Mouse (Mus musculus) hindbrain, embryonic 14.5 days (tissue): ENCODE measurements around the gene Smim14. TPM values are rescaled to one million over a fixed set of nuclear protein-coding genes. Genes with fewer than 3 reads are reported as not detected.
A peak's percentile ranks its signal among the peaks of the same experiment; 100 is the strongest.

Experiments used
- ATAC-seq: fragments of 200-750 bp; cut with Nextera tagmentation; 2 replicates; pipeline ENCODE4 v1.8.0; 2017; ENCODE audit warnings: moderate number of reproducible peaks, mild to moderate bottlenecking, moderate TSS enrichment, moderate library complexity; ENCODE audit not compliant: low FRiP score
- DNase-seq: peaks from one replicate; pipeline ENCODE4 v3.0.0-alpha.2; 2015; ENCODE audit warnings: low spot score
- H3K27ac ChIP-seq: fragments of 300-500 bp; sonication (generic); 2 replicates; pipeline ENCODE4 v1.5.1; 2014; ENCODE audit warnings: mild to moderate bottlenecking, moderate library complexity
- H3K27me3 ChIP-seq: fragments of 300-500 bp; sonication (generic); 2 replicates; pipeline ENCODE4 v1.6.1; 2014; ENCODE audit warnings: mild to moderate bottlenecking, low read length, mixed read lengths; ENCODE audit not compliant: control insufficient read depth, insufficient read depth
- H3K36me3 ChIP-seq: fragments of 300-500 bp; sonication (generic); replicated peaks from 2 replicates; pipeline ENCODE4 v1.6.1; 2014; ENCODE audit not compliant: control insufficient read depth, insufficient read depth
- H3K4me1 ChIP-seq: fragments of 300-500 bp; sonication (generic); replicated peaks from 2 replicates; pipeline ENCODE4 v1.6.1; 2014; ENCODE audit warnings: antibody characterized with exemption, low read length, mixed read lengths; ENCODE audit not compliant: control insufficient read depth, insufficient read depth
- H3K4me2 ChIP-seq: fragments of 300-500 bp; sonication (generic); replicated peaks from 2 replicates; pipeline ENCODE4 v1.6.1; 2014; ENCODE audit warnings: mild to moderate bottlenecking, moderate library complexity
- H3K4me3 ChIP-seq: fragments of 300-500 bp; sonication (generic); replicated peaks from 2 replicates; pipeline ENCODE4 v1.5.1; 2014; ENCODE audit warnings: mild to moderate bottlenecking, low read length
- H3K9ac ChIP-seq: fragments of 300-500 bp; sonication (generic); 2 replicates; pipeline ENCODE4 v1.6.1; 2014
- H3K9me3 ChIP-seq: fragments of 300-500 bp; sonication (generic); 2 replicates; pipeline ENCODE4 v1.6.1; 2016; ENCODE audit warnings: low read length; ENCODE audit not compliant: control insufficient read depth
- WGBS: fragments of 180-500 bp; shearing (Covaris S2); extraction: QIAGEN DNeasy Blood & Tissue Kit; methylation state at CpG from one replicate; pipeline ENCODE4 v1.1.7; 2014; 5-methylcytosine and 5-hydroxymethylcytosine counted together
- polyA plus RNA-seq: library from polyadenylated mRNA; unstranded; fragments of >200 nt; fragmentation: Nextera tagmentation; extraction: Ambion mirVana; gene quantifications from 2 replicates; pipeline ENCODE4 v1.2.1, GENCODE M21; 2014

Gene Smim14
- polyA plus RNA-seq, 1 experiment from 2014 or later, result 237 TPM

DNA sequence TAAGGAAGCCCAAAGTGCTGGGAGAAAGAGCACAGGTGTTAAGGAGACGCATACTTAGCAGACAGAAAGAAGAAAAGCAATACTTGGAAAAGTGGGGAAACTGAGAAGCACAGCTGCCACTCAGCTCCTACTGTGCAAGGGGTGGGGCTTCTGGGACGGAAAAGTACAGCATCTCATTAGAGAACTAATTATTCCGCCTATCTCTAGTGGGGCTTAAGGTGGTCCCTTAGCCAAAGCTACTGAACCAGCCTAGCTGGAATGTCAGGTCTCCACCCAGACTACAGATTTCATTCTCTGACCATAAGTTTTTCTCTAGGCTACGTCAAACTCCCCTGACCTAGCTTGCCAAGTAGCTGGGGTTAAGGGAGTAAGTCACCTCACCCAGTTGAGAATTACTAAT lies 2.5 kb downstream of the Smim14 start:
- no peak for DNase-seq
- no peak for ATAC-seq
- H3K27ac ChIP-seq, result no peak overlapping the region
- H3K27me3 ChIP-seq, result no peaks in the 10 kb centered on the region
- no peaks in the 10 kb centered on the region for H3K9me3 ChIP-seq
- H3K4me1 ChIP-seq, result peaks cover 14% of the 10 kb centered on the region
- 65% methylated on average over 4 of the region's 4 CpGs for WGBS
- H3K9ac ChIP-seq, result no peak overlapping the region
- H3K36me3 ChIP-seq, result no peaks in the 10 kb centered on the region
- H3K4me3 ChIP-seq, result no peak overlapping the region
- no peak overlapping the region for H3K4me2 ChIP-seq

DNA sequence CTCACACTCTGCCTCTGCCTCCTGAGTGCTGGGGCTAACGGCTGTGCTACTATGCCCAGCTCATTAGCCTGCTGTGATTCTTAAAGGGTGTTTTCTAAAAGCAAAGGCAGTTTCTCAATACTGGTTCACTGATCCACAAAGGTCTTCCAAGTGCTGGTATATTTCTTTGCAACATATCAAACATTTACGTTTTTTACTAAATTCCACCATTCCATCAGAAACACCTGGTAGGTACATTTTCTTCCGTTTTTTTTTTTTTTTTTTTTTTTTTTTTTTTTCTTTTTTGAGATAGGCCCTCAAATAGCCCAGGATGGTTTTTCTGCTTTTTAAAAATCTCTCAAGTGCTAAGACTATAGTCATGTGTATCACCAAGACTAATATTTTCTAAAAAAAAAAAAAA lies 5.7 kb downstream of the Smim14 start:
- no peak overlapping the region for H3K9ac ChIP-seq
- 60% methylated on average over 3 of the region's 3 CpGs for WGBS
- H3K4me3 ChIP-seq, result no peak overlapping the region
- H3K4me2 ChIP-seq, result no peak overlapping the region
- no peak for ATAC-seq
- 0 out of 2 replicates have a peak, but pooled peaks cover 3% of the 10 kb centered on the region for H3K4me1 ChIP-seq
- no peak for DNase-seq
- no peaks in the 10 kb centered on the region for H3K9me3 ChIP-seq
- no peaks in the 10 kb centered on the region for H3K27me3 ChIP-seq
- H3K27ac ChIP-seq, result no peak overlapping the region
- H3K36me3 ChIP-seq, result no peaks in the 10 kb centered on the region

DNA sequence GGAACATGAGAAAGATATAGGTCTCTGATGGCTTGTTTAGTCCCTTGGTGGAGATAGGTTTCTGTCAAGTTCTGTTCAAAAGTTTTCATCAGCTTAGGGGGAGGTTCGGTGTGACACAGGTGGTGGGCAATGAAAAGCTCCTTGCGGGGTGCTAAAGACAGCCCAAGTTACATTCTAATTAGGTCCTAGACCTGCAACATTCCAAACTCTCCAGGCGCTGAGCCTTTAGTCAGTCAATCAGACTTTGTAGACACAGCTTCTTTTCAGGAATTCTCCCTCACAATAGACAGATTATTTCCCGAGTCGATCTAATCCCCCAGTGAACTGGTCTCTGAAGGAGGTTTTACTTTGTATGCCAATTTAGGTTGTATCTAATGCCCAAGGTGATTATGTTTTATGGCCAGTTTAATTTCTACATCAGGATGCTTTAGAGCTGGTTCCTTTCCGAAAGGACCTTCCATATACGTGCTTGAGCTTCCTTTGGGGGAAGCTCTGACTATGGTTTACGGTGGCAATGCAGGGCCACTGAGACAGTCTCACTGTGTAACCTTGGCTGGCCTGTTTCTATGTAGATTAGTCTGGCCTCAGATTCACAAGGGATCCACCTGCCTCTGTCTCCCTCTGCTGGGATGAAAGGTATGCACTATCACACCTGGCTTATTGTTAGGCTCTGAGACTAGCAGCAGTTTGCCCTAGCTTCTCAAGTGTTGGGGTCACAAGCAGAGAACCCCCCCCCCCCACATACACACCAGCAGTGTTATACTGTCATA lies 11.1 kb downstream of the Smim14 start:
- Histone ChIP-seq H3K27me3 (no peaks in the 10 kb centered on the region), H3K4me2 (no peak overlapping the region), H3K9me3 (no peaks in the 10 kb centered on the region), H3K27ac (no peak overlapping the region), H3K4me3 (no peak overlapping the region), H3K4me1 (no peaks in the 10 kb centered on the region), H3K9ac (no peak overlapping the region), H3K36me3 (no peaks in the 10 kb centered on the region)
- DNase-seq (no peak), ATAC-seq (no peak)
- WGBS, result 10% methylated on average over 8 of the region's 8 CpGs

DNA sequence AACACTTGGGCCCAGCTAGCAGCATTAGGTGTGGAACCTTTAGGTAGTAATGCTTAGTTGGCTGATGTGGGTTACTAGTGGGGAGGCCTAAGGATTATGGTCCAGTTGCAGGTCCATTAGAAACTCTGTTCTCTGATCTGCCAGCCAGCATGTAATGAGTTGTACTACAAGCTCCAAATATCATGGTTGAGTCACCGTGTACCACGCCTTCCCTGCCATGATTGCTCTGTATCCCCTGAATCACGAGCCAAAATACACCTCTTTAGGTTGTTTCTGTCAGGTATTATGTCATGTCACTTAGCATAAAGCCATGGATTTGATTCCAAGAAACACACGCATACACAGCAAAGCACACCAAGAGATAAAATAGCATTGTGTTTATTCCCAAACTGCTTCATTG lies 12.2 kb downstream of the Smim14 start:
- H3K36me3 ChIP-seq, result no peaks in the 10 kb centered on the region
- H3K9me3 ChIP-seq, result no peaks in the 10 kb centered on the region
- H3K27ac ChIP-seq, result no peak overlapping the region
- DNase-seq, result no peak
- no peaks in the 10 kb centered on the region for H3K4me1 ChIP-seq
- no peaks in the 10 kb centered on the region for H3K27me3 ChIP-seq
- H3K9ac ChIP-seq, result no peak overlapping the region
- no peak overlapping the region for H3K4me3 ChIP-seq
- 76% methylated on average over 4 of the region's 4 CpGs for WGBS
- no peak for ATAC-seq
- H3K4me2 ChIP-seq, result no peak overlapping the region

DNA sequence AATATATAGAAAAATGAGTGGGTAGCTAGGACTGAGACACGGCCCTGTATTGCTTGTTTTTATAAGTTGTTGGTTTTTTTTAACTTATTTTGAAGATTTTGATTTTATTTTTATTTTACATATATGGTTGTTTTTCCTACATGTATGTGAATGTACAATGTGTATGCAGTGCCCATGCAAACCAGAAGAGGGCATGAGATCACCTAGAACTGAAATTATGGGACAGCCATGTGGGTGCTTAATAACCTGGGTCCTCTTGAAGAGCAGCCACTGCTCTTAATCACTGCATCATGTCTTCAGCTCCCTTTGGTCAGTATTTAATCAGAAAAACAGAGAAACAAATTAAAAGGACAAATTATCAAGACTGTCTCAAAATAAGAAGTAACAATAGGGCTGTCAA lies 15.2 kb downstream of the Smim14 start:
- ATAC-seq (no peak), DNase-seq (no peak)
- H3K36me3 ChIP-seq, result no peaks in the 10 kb centered on the region
- H3K27ac ChIP-seq, result no peak overlapping the region
- no peaks in the 10 kb centered on the region for H3K27me3 ChIP-seq
- H3K4me2 ChIP-seq, result no peak overlapping the region
- 91% methylated on average over 1 of the region's 1 CpGs for WGBS
- H3K9ac ChIP-seq, result no peak overlapping the region
- no peaks in the 10 kb centered on the region for H3K4me1 ChIP-seq
- no peaks in the 10 kb centered on the region for H3K9me3 ChIP-seq
- H3K4me3 ChIP-seq, result no peak overlapping the region

DNA sequence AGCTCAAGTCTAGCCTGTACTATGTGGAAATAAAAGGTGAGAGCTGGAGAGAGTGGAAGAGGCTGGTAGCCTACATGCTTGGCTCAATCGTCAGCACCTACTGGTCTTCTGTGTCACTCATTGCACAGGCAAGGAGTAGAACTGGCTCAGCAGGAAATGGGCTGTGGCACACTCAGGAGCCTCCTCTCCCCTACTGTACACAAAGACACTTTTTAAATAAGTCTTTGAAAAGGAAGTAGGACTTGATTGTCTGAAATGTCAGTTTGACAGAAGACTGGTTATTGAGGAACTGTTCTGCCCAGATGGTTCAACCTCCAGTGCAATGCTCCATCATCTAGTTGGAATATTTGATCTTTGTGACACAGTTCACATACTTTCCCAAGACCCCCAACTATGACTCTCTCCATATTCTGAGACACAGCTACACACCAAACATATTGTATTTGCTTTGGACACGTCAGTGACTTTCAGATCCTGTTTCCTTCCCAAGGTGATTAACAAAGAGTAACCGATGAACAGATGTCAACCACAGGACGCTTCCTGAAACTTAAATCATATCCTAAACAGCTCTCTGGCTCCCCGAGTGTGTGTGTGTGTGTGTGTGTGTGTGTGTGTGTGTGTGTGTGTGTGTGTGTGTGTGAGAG lies 22.2 kb downstream of the Smim14 start:
- Histone ChIP-seq H3K4me3 (no peak overlapping the region), H3K36me3 (no peaks in the 10 kb centered on the region), H3K27ac (no peak overlapping the region), H3K9ac (no peak overlapping the region), H3K9me3 (no peaks in the 10 kb centered on the region), H3K4me1 (no peaks in the 10 kb centered on the region), H3K27me3 (no peaks in the 10 kb centered on the region), H3K4me2 (no peak overlapping the region)
- WGBS, result 69% methylated on average over 5 of the region's 5 CpGs
- ATAC-seq (no peak), DNase-seq (no peak)

DNA sequence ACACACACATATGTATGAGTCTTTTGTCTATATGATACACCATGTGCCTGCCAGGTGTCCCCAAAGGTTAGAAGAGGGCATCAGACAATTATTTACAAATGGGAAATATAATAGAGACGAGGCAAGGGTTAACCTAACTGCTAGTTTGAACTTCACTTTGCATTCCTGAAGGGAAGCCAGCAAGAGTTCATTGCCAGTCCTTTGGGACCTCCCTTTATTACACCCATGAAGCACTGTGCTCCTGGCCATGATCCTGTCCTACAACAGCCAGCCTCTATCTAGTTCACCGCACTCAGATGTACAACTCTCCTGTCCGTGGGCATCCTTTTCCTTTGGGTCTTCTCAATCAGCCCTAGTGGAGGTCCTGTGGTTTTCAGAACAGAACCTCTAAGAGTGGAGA lies 23.5 kb downstream of the Smim14 start:
- H3K9ac ChIP-seq, result no peak overlapping the region
- H3K27me3 ChIP-seq, result no peaks in the 10 kb centered on the region
- H3K36me3 ChIP-seq, result no peaks in the 10 kb centered on the region
- H3K27ac ChIP-seq, result no peak overlapping the region
- no peaks in the 10 kb centered on the region for H3K4me1 ChIP-seq
- H3K4me2 ChIP-seq, result no peak overlapping the region
- no peak for ATAC-seq
- 81% methylated on average over 3 of the region's 3 CpGs for WGBS
- no peak overlapping the region for H3K4me3 ChIP-seq
- DNase-seq, result no peak
- no peaks in the 10 kb centered on the region for H3K9me3 ChIP-seq

DNA sequence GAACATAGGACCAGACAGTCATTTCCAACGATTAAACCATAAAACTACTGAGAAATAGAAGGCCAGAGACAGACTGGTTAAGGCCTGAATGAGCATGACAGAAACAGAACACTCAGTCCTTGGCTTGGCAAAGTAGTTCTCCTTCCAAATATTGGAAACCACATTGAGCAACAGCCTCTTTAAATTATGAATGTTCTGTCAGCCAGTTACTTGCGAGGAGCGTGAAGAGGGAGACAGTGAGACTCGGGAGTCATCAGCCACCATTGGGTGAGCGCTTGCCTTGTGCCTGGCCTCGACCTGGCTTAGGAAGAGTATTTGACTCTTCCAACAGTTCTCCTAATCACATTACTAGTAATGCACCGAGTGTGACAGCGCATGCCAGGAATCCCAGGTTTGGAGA lies 28.6 kb downstream of the Smim14 start:
- Histone ChIP-seq H3K4me1 (no peaks in the 10 kb centered on the region), H3K4me2 (no peak overlapping the region), H3K4me3 (no peak overlapping the region), H3K36me3 (no peaks in the 10 kb centered on the region), H3K27ac (no peak overlapping the region), H3K9me3 (no peaks in the 10 kb centered on the region), H3K9ac (no peak overlapping the region), H3K27me3 (no peaks in the 10 kb centered on the region)
- WGBS, result 85% methylated on average over 8 of the region's 8 CpGs
- no peak for DNase-seq
- no peak for ATAC-seq

DNA sequence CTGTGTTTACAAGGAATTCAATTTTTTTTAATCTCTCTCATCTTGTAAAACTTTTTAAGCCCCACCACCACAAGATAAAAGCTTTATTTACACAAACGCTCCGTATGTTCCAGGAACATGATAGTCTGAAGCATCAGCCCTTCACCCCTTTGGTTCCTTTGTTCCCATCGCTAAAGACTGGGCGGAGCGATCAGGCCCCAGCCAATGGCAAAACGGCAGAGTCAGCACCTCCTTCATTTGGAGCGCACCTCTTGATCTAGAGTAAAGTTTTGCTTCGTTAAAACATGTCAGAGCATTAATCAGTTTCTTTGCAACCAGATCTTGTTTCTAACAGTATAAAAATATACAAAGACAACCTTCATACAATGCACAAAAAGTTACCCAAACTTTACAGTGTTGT lies 31.2 kb downstream of the Smim14 start:
- Histone ChIP-seq H3K9ac (no peak overlapping the region), H3K27ac (no peak overlapping the region), H3K4me2 (peak overlapping the region; percentile 32), H3K36me3 (no peaks in the 10 kb centered on the region), H3K27me3 (no peaks in the 10 kb centered on the region), H3K4me3 (no peak overlapping the region), H3K4me1 (no peaks in the 10 kb centered on the region), H3K9me3 (no peaks in the 10 kb centered on the region)
- WGBS, result 12% methylated on average over 8 of the region's 8 CpGs
- ATAC-seq (no peak), DNase-seq (no peak)
